Mouse (Mus musculus): ENCODE measurements around the gene Dnm1.

- TF ChIP-seq CTCF (IDR thresholded peaks at IDR 0.05; ENCODE audit: insufficient read depth, low read length) (no peak), POLR2A (IDR thresholded peaks at IDR 0.05; ENCODE audit: borderline replicate concordance, extremely low read depth, low read depth, low read length) (no peak)
Measured at GRCm38 (mm10) chr2:32258887-32259533, 94.1 kb downstream of the Dnm1 start.

Measured in lung, adult 2 months (tissue).